ENCODE assay signal across 11 mouse cellular contexts in genomic region chr19:22386890-22387289, GRCm38 (mm10).
"Had no signal": no experiment of that assay in that cellular context is flagged by ENCODE, and none has a peak within 500 bp of the region (broad histone marks: within the 10 kb centered on the region; RNA-seq: fewer than 3 reads in every experiment).

No protein-coding gene starts in this region.

- DNase-seq: kidney, adult 11 months; kidney, postnatal 25 days; lung, postnatal 36 days; right cerebral cortex, postnatal 14 days; thymus, postnatal 4 days had no signal

- H3K9me3 ChIP-seq: limb, embryonic 10.5 days; liver, embryonic 15.5 days; lung, embryonic 15.5 days; midbrain, embryonic 13.5 days had no signal

- H3K27ac ChIP-seq: limb, embryonic 10.5 days; liver, embryonic 15.5 days; lung, embryonic 15.5 days; midbrain, embryonic 13.5 days; stomach, postnatal 0 days had no signal

- H3K4me2 ChIP-seq: liver, embryonic 11.5 days; liver, embryonic 15.5 days; lung, embryonic 15.5 days; midbrain, embryonic 13.5 days had no signal

- H3K4me3 ChIP-seq: limb, embryonic 10.5 days; liver, embryonic 15.5 days; lung, embryonic 15.5 days; midbrain, embryonic 13.5 days had no signal

- ATAC-seq: midbrain, embryonic 13.5 days had no signal

- H3K36me3 ChIP-seq: limb, embryonic 10.5 days; liver, embryonic 15.5 days; lung, embryonic 15.5 days; midbrain, embryonic 13.5 days had no signal

- H3K4me1 ChIP-seq: limb, embryonic 10.5 days; liver, embryonic 15.5 days; lung, embryonic 15.5 days; midbrain, embryonic 13.5 days had no signal

- H3K27me3 ChIP-seq: liver, embryonic 15.5 days; lung, embryonic 15.5 days; midbrain, embryonic 13.5 days had no signal

- H3K9ac ChIP-seq: liver, embryonic 15.5 days; lung, embryonic 15.5 days; midbrain, embryonic 13.5 days had no signal
